Mouse (Mus musculus): ENCODE measurements around the gene Tril.

The Tril gene

GRCm38 (mm10) chr6:53820486-53820985 is at the start of gene Tril:
Gene Tril (minus strand): TSS chr6:53820830.
- DNase-seq: peak; percentile 22

- no peak for DNase-seq
Measured at GRCm38 (mm10) chr6:53863011-53863410, 42.4 kb upstream of the Tril start.

GRCm38 (mm10) chr6:53859106-53859505 is 38.5 kb upstream of the Tril start:
- DNase-seq: no peak

- DNase-seq: no peak
Measured at GRCm38 (mm10) chr6:53857822-53858221, 37.2 kb upstream of the Tril start.

GRCm38 (mm10) chr6:53856775-53857174 is 36.1 kb upstream of the Tril start:
- DNase-seq: no peak

- no peak for DNase-seq
Measured at GRCm38 (mm10) chr6:53854971-53855856, 34.6 kb upstream of the Tril start.

GRCm38 (mm10) chr6:53854226-53854625 is 33.6 kb upstream of the Tril start:
- no peak for DNase-seq

- no peak for DNase-seq
Measured at GRCm38 (mm10) chr6:53853546-53853945, 32.9 kb upstream of the Tril start.

- no peak for DNase-seq
Measured at GRCm38 (mm10) chr6:53844626-53845025, 24.0 kb upstream of the Tril start.

- DNase-seq: no peak
Measured at GRCm38 (mm10) chr6:53825213-53825612, 4.6 kb upstream of the Tril start.

- DNase-seq: no peak
Measured at GRCm38 (mm10) chr6:53821041-53821501, 441 bp upstream of the Tril start.

- peak; percentile 7 for DNase-seq
Measured at GRCm38 (mm10) chr6:53819761-53820485, 707 bp downstream of the Tril start.

GRCm38 (mm10) chr6:53818732-53819661 is 1.6 kb downstream of the Tril start:
- peak; percentile 8 for DNase-seq

- peak; percentile 47 for DNase-seq
Measured at GRCm38 (mm10) chr6:53818264-53818731, 2.3 kb downstream of the Tril start.

GRCm38 (mm10) chr6:53817763-53818174 is 2.9 kb downstream of the Tril start:
- DNase-seq: no peak

GRCm38 (mm10) chr6:53816661-53817060 is 4.0 kb downstream of the Tril start:
- no peak for DNase-seq

- DNase-seq: no peak
Measured at GRCm38 (mm10) chr6:53815691-53816090, 4.9 kb downstream of the Tril start.

GRCm38 (mm10) chr6:53814214-53814613 is 6.4 kb downstream of the Tril start:
- DNase-seq: no peak

- no peak for DNase-seq
Measured at GRCm38 (mm10) chr6:53812242-53812641, 8.4 kb downstream of the Tril start.

- no peak for DNase-seq
Measured at GRCm38 (mm10) chr6:53808801-53809200, 11.8 kb downstream of the Tril start.

GRCm38 (mm10) chr6:53807185-53807584 is 13.4 kb downstream of the Tril start:
- no peak for DNase-seq

GRCm38 (mm10) chr6:53806591-53807023 is 14.0 kb downstream of the Tril start:
- DNase-seq: no peak

All from cerebellum, adult 11 months (tissue).